Mouse (Mus musculus): Measurements from ENCODE around the gene Fgfr2. TPM values are rescaled to one million over a fixed set of nuclear protein-coding genes. Genes with fewer than 3 reads are reported as not detected.

The Fgfr2 gene
- polyA plus RNA-seq, 1 experiment, result 52.3 TPM

DNA sequence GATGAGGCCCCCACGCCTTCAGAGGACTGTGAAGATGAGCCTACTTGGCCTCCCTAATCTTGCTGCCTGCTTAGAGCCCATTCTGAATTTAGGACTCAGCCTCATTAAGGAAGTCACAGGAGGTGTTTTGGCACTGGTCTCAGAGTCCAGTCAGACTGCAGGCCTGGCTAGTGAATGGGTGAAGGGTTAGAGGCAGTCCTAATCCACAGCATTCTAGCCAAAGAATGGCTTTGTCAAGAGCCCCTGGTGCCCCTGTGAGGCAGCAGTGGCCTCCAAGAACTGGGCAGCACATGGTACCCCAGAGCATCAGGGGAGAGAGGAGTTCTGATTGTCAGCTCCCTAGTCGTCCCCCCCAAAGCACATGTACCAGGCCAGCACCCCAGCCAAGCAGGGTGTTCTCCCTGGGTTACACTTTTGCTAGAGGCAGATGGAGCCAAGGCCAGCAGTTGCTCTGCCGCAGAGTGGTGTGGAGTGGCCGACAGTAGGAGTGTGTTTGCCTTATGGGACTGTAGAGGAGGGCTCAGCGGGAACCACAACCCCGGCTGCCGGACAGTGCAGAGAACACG, 418.8 kb downstream of the Fgfr2 start:
- no peak for DNase-seq (ENCODE audit: low read depth)

GRCm38 (mm10) chr7:132703515-132704309, 419.4 kb downstream of the Fgfr2 start:
- DNase-seq (ENCODE audit: low read depth), result no peak
- no peak for TF ChIP-seq CTCF (IDR thresholded peaks at IDR 0.05; ENCODE audit: borderline replicate concordance, extremely low read depth, insufficient read depth, insufficient read length)
- TF ChIP-seq POLR2A (IDR thresholded peaks at IDR 0.05; ENCODE audit: borderline replicate concordance, extremely low read depth, insufficient read depth, insufficient read length, poor library complexity, severe bottlenecking), result no peak

More for the DNA sequence above, 418.8 kb downstream of the Fgfr2 start:
- no peak for TF ChIP-seq POLR2A (IDR thresholded peaks at IDR 0.05; ENCODE audit: borderline replicate concordance, extremely low read depth, insufficient read depth, insufficient read length, poor library complexity, severe bottlenecking)
- TF ChIP-seq CTCF (IDR thresholded peaks at IDR 0.05; ENCODE audit: borderline replicate concordance, extremely low read depth, insufficient read depth, insufficient read length), result no peak

GRCm38 (mm10) chr7:132702492-132703070, 420.6 kb downstream of the Fgfr2 start:
- DNase-seq (ENCODE audit: low read depth), result no peak
- TF ChIP-seq POLR2A (IDR thresholded peaks at IDR 0.05; ENCODE audit: borderline replicate concordance, extremely low read depth, insufficient read depth, insufficient read length, poor library complexity, severe bottlenecking), result no peak
- TF ChIP-seq CTCF (IDR thresholded peaks at IDR 0.05; ENCODE audit: borderline replicate concordance, extremely low read depth, insufficient read depth, insufficient read length), result no peak

DNA sequence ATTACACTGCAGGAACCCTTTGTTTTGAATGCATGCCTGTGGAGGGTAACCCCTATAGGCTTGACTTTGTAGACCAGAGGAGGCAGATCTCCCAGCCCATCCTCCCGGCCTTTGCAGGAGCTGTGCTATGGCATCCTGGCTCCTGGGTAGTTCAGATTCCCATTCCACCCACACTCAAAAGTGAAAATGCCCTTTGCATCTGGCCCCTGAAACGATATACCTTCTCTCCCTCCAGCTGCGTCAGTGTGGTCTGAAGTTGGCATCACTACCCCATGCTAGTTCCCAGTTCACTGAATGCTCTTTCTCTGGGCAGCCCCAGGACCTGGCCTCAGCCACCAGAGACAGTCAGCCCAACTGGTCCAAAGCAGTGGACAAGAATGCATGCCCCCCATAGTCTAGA, 421.1 kb downstream of the Fgfr2 start:
- TF ChIP-seq CTCF (IDR thresholded peaks at IDR 0.05; ENCODE audit: borderline replicate concordance, extremely low read depth, insufficient read depth, insufficient read length) (no peak), POLR2A (IDR thresholded peaks at IDR 0.05; ENCODE audit: borderline replicate concordance, extremely low read depth, insufficient read depth, insufficient read length, poor library complexity, severe bottlenecking) (no peak)
- no peak for DNase-seq (ENCODE audit: low read depth)

GRCm38 (mm10) chr7:132701412-132701811, 421.7 kb downstream of the Fgfr2 start:
- TF ChIP-seq CTCF (IDR thresholded peaks at IDR 0.05; ENCODE audit: borderline replicate concordance, extremely low read depth, insufficient read depth, insufficient read length) (no peak), POLR2A (IDR thresholded peaks at IDR 0.05; ENCODE audit: borderline replicate concordance, extremely low read depth, insufficient read depth, insufficient read length, poor library complexity, severe bottlenecking) (no peak)
- no peak for DNase-seq (ENCODE audit: low read depth)

DNA sequence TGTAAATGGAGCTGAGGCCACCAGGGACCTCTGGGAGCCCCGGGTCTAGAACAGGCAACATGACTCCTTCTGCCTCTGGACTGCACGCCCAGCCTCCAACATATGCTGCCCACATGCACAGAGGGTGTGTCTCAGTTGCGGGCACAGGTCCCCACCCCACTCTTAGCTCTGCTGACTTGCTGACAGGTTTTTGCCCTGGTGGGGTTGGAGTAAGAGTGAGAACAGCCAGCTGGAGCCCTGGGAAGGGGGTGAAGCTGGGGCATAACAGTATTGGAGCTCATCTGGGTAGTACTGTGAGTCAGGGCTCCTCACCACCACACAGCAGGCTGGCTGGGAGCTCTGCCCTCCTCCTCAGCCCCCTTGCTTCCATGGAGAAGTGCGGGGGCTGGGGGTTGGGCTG, 423.0 kb downstream of the Fgfr2 start:
- no peak for TF ChIP-seq CTCF (IDR thresholded peaks at IDR 0.05; ENCODE audit: borderline replicate concordance, extremely low read depth, insufficient read depth, insufficient read length)
- TF ChIP-seq POLR2A (IDR thresholded peaks at IDR 0.05; ENCODE audit: borderline replicate concordance, extremely low read depth, insufficient read depth, insufficient read length, poor library complexity, severe bottlenecking), result no peak
- DNase-seq (ENCODE audit: low read depth), result no peak

DNA sequence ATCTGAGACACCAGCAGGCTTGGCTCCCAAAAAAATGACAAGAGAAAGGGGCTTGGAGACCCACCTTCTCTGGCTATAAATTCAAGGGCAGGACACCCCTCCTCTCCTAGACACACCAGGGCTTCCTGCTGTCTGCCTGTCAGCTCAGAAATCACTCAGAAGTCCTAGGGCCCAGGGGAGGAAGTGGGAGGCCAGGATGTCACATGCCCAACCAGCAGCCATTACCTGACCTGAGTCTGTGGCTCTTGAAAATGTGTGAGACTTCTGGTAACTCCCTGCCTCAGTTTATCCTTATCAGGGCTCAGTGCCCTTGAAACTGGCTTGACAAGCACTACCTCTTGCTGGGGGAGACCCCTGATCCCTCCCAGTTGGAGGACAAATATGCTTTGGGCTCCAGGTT, 423.5 kb downstream of the Fgfr2 start:
- DNase-seq (ENCODE audit: low read depth), result no peak
- TF ChIP-seq CTCF (IDR thresholded peaks at IDR 0.05; ENCODE audit: borderline replicate concordance, extremely low read depth, insufficient read depth, insufficient read length), result no peak
- no peak for TF ChIP-seq POLR2A (IDR thresholded peaks at IDR 0.05; ENCODE audit: borderline replicate concordance, extremely low read depth, insufficient read depth, insufficient read length, poor library complexity, severe bottlenecking)

GRCm38 (mm10) chr7:132699165-132699564, 424.0 kb downstream of the Fgfr2 start:
- DNase-seq (ENCODE audit: low read depth), result no peak
- no peak for TF ChIP-seq POLR2A (IDR thresholded peaks at IDR 0.05; ENCODE audit: borderline replicate concordance, extremely low read depth, insufficient read depth, insufficient read length, poor library complexity, severe bottlenecking)
- TF ChIP-seq CTCF (IDR thresholded peaks at IDR 0.05; ENCODE audit: borderline replicate concordance, extremely low read depth, insufficient read depth, insufficient read length), result no peak

DNA sequence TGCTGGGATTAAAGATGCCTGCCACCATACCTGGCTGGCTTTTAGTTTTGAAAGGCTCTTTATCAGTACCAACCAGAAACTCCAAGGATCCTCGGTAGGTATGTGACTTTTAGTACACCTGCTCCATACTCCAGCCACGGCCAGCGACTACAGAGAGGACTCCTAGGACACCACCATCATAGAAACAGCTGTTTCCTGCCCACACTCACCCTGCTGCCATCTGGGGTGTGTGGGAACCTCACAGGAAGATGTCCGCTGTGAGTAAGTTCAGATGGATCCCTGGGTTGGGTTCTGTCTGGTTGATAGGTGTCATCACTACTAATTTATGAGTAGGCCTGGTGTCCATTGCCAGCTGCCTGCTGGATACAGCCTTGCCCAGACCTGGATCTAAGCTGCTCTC, 424.4 kb downstream of the Fgfr2 start:
- no peak for DNase-seq (ENCODE audit: low read depth)
- TF ChIP-seq POLR2A (IDR thresholded peaks at IDR 0.05; ENCODE audit: borderline replicate concordance, extremely low read depth, insufficient read depth, insufficient read length, poor library complexity, severe bottlenecking) (no peak), CTCF (IDR thresholded peaks at IDR 0.05; ENCODE audit: borderline replicate concordance, extremely low read depth, insufficient read depth, insufficient read length) (no peak)

DNA sequence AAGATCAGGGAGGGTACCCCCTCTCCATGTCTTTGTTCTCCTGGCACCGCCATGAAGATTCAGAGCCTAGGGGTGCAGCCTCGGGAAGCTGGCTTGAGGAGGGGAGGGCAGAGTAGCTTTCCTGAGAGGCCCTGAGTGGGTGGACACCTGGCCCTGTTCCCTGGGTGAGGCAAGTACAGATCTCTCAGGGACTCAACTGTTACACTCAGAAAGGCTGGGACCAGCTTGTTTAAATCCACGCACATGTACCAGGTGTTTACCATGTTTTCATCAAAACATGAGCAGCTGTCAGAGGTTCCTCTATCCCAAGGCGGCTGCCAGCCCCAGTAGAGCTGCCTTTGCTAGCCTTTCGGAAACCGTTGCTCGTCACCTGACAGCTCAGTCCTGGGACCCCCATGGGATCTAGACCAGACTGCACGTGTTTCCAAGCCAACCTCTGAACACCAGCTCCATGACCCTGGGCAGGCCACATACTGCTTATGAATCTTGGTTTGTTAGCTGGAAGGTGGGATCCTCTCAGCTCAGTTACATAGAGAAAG, 425.8 kb downstream of the Fgfr2 start:
- no peak for DNase-seq (ENCODE audit: low read depth)
- TF ChIP-seq CTCF (IDR thresholded peaks at IDR 0.05; ENCODE audit: borderline replicate concordance, extremely low read depth, insufficient read depth, insufficient read length), result no peak
- no peak for TF ChIP-seq POLR2A (IDR thresholded peaks at IDR 0.05; ENCODE audit: borderline replicate concordance, extremely low read depth, insufficient read depth, insufficient read length, poor library complexity, severe bottlenecking)

DNA sequence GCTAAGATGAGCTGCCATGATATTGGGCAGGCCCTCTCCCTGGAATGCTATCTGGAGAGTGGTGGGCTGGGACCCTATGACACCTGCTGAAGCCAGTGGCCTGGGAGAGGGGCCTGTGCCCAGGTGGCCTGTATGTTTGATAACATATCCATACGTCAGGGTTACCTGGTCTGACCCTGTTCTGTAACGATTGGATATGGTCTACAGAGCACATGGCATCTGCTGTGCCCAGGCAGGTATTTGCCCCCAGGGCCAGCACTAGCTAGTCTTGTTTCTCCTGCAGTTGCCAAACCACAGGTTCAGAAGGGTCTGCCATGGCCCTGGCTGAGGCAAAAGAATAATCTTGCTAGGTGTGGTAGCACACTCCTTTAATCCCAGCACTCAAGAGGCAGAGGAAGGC, 429.6 kb downstream of the Fgfr2 start:
- TF ChIP-seq POLR2A (IDR thresholded peaks at IDR 0.05; ENCODE audit: borderline replicate concordance, extremely low read depth, insufficient read depth, insufficient read length, poor library complexity, severe bottlenecking) (no peak), CTCF (IDR thresholded peaks at IDR 0.05; ENCODE audit: borderline replicate concordance, extremely low read depth, insufficient read depth, insufficient read length) (no peak)
- no peak for DNase-seq (ENCODE audit: low read depth)

All from brain, embryonic 14.5 days (tissue).